Mouse (Mus musculus): ENCODE measurements around the gene Zc2hc1b.
A peak's percentile ranks its signal among the peaks of the same experiment; 100 is the strongest.
"Not testable (repeated sequence)": the region's sequence is repeated elsewhere in the genome, so short reads cannot be mapped to it uniquely, and the experiment has no call there.

Gene Zc2hc1b

DNA sequence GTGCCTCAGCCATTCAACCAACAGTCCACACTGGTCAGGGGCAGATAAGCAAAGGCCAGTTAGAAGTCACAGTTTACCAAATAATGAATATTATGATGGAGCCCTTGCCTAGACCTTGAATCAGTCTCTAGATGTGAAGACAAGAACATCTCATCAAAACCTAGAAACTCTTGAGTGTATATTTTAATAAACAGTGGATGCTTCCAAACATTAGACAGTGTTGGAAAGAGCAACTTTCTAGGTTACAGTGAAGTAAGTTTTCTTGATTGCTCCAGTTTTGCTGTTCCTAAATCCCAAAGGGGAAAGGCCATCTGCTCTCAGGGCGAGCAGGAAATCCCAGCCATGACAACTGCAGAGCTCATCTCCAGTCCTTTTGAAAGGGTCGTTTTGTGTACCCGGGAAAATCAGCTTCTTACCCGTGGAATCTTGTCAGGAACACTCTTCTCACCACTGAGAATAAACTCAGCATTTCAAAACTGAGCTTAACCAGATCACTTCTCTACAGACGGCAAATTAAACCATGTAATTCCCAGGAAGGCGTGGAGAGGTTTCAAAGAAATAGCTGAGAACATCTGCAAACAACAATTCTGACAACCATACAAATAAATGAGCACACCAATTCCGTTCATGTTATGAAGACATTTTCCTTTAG is at the start of gene Zc2hc1b:
Gene Zc2hc1b (minus strand): TSS at position 51 of the 652 bp plus-strand sequence.
- no peak for DNase-seq (ENCODE audit: low spot score in 2 of 2)

DNA sequence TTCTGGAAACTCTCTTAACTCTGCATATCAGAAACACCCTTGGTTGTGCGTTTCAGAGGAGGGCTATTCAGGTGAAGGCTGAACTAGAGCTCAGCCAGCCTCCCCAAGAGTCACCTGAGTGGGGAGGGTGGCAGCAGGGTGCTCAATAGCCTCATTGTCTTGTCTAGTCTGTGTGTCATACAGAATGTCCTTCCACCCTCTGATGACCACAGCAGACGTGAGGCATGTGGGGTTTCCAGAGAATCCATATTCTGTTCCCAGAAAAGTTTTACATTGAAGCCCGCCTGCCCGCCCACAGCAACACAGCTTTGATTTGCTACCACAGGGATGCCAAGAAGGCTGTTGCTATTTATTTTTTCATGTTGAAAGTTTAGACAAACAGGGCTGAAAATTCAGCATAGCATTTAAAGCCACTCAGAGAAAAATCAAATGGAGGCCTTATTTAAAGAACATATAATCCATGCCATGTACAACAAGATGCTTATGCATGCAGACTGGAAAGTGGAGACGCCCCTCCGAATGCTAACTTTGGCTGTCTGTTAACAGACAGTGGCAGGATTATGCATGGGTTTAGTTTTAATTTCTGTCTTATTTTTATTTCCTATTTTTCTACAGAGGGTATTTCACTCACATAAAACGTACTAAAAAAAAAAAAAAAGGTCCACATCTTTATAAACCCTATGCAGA is 47.7 kb upstream of the Zc2hc1b start:
- DNase-seq (ENCODE audit: low spot score in 2 of 2) = no peak

DNA sequence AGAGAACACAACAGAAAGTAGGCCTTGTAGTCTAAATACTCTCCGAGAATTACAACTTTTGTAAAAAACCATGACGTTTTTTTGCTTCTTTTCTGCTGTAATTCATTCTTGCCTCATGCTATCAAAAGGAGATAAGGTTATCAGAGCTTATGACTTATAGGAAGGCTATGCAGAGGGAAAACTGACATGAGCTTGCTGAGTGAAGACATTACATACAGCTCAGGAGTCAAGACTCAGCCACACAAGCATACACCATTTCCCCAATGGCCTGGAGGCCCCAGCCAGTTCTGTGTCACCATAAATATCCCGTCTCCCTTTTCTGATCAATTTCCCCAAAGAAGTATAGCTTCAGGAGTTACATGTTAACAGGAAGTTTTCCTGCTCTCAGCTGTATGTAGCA is 44.3 kb upstream of the Zc2hc1b start:
- DNase-seq (ENCODE audit: low spot score in 2 of 2) = no peak

DNA sequence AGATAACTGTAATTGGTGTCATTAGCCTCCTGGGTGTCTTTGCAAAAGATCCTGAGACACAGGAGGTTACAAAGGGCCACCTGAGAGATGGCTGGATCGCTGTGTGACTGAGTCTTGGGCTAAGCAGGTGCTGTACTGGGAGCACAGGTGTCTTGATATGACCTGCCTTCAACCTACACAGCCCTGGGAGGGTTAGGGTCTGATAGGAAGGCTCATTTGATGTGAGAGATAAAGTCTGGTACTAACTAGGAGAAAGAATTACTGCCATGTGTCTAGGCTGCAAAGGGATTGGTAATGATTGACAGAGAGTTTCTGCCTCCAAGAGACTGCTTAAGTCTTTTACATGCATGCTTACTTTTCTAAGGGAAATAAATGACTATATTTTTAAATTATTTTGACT is 42.2 kb upstream of the Zc2hc1b start:
- DNase-seq (ENCODE audit: low spot score in 2 of 2) = no peak

DNA sequence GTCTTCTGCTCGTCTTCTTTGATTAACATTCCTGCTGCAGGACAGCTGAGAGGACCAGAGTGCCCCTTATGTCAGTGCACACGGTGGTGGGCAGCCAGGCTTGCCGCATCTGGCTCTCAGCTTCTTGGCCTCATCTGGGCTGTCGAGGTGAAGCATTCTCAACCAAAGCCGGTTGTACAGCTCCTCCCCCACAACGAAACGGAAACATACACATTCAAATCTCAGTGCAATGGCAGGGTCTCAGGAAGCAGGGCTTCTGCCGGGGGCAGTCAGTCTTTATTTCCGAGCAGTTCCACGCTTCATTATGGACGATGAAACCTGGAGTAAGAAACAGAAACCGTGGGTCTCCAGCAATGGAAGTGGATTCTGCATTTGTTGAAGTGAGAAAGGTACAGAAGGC is 36.1 kb upstream of the Zc2hc1b start:
- no peak for DNase-seq (ENCODE audit: low spot score in 2 of 2)

DNA sequence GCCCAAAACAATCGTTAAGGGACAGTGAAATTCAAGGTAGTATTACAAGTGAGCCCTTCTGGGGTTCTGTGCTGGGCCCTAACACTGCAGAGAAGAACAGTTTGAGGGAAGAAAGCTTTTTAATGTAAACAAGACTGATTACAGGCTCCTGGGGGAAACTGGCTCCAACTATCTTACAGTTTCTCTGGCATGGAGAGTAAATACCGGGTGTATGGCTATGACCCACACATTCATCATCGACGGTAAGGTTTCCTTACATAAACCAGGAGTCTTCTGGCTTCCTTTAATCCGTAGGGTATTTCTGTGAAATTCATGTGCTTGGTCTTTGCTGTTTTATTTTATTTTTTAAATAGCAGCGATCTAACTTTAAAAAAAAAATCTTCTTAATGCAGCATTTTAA is 35.0 kb upstream of the Zc2hc1b start:
- DNase-seq (ENCODE audit: low spot score in 2 of 2) = no peak

DNA sequence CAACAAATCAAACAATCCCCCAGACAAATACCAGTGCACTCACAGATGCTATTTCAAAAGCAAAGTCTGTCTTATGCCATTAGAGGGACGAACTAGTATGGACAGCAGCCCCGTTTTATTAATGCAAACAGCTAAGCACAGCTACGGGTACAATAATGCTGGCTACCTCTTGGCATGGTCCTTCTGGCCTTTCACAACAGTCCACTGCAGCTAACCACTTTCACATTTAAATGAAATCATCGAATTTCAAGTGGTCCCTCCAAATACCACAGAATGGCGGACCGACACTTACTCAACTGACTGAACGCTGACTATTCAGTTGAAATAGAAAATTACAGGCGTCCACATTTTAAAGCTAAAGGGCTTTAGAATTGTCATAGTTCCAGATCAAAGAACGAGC is 34.5 kb upstream of the Zc2hc1b start:
- DNase-seq (ENCODE audit: low spot score in 2 of 2) = no peak

DNA sequence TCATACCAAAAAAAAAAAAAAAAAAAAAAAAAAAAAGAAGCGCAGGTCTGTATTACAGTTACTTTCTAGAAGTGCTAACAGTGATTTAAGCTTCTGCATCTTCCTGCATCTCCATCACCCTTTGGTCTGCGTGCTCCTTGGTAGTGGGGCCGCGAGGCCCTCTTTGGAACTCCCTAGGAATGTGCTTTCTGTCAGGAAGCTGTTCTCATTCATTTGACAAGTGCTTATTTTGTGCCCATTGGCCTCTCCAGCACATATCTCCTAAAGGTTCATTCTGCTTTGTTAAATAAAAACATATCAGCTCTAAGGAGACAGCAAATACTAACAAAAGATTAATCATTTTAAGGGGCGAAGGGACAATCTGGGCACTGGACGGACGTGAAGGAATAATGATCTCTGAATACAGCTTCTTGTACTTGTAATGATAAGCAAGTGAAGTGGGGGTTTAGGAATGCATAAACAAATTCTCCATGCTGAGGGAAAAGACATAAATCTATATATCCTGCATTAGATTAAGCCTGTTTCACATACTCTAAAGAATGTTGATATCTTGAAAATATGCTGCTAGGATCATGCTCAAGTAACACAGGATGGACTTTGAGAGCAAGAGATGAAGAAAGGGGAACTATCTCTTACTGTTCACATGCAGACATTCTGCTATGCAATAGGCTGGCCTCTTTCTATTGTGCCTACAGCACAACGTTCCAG is 32.3 kb upstream of the Zc2hc1b start:
- no peak for DNase-seq (ENCODE audit: low spot score in 2 of 2)

DNA sequence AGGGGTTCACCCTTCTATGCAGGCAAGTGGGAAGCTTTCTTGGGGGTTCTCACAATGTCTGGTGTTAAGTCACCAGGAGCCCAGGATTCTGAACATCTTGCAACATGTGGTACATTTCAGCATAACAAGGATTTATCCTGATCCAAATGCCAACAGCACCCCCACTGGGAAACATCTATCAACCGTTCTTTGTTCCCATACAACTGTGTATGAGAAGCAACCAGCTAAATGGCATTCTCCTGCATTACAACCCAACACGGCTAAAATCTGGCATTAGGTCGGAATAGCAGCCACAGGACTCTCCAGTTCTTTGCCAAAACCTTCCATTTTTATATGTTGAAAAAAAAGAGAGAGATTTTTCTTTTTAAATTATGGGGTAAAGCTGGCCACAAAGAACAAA is 31.7 kb upstream of the Zc2hc1b start:
- no peak for DNase-seq (ENCODE audit: low spot score in 2 of 2)

DNA sequence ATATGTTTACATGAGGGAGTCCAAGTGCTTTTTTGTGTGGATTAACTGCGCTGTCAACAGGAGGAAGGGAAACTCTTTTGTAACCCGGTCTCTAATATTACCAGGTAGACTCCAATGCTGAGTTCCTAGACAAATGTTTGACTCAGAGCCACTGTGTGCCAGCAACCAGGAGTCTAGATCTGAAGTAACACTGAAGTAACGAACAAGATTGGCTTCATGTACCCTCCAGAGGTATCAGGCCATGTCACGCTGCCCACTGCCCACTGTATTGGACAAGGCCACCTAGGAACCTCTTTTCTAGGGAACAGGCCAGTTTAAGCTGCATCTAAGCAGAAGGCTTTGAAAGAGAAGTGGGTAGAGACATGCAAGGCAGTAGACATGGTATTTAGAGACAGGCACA is 31.2 kb upstream of the Zc2hc1b start:
- no peak for DNase-seq (ENCODE audit: low spot score in 2 of 2)

DNA sequence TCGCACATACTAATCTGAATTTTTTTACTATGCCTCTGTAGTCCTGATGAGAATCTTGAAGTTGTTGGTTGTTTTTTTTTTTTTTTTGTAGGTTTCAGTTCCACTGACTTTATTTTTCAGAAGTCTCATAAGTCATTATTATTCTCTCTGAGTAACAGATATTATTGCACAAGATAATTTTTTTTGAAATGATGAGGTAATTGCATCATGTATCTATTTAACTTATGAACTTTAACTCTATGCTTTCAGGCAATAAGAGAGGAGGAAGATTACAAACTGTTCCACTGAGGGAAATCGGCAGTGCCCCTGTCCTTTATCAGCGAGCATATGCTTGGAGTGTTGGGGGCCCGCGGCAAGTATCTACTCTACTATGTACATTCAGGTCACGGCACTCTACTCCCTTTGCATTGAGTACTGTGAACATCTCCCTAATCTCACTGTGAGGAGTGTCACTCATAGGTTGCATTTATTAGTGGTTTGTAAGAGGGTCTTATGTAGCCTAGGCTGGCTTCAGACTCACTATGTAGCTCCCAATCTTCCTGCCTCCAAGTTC is 24.0 kb upstream of the Zc2hc1b start:
- no peak for DNase-seq (ENCODE audit: low spot score in 2 of 2)

DNA sequence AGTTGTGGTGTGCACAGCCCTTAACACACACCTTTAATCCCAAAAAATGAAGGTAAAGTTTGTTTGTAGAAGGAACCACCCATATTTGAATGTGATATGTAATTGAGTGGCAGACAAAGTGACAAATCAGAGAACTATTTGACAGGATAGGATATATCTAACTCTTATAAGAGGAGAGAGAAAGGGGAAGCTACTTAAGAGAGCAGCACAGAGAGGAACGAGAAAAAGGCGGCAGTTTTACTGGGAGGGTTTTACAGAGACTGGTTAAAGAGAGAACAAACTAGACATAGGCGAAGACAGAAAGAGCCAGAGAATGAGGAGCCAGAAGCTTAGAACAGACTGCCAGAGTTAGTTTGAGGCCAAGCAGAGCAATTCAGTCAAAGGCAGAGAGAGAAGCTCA is 23.0 kb upstream of the Zc2hc1b start:
- no peak for DNase-seq (ENCODE audit: low spot score in 2 of 2)

DNA sequence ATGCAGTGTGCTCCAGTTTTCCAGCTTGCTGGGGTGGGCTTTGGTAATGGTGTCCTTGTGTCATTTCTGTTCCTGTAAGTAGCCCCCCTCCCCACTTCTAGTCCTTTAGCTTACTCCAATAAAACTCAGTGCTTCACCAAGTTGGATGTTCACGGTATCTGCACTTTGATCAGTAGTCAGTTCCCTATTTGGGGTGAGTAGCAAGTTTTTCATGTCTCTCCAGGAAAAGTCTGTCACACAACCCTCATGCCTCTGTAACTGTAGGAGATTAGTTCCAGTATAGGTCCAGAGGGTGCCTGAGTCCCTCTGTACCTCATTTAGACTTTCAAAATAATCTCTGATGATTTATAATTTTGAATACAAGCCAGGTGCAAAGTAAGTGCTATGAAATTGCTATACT is 21.4 kb upstream of the Zc2hc1b start:
- no peak for DNase-seq (ENCODE audit: low spot score in 2 of 2)

DNA sequence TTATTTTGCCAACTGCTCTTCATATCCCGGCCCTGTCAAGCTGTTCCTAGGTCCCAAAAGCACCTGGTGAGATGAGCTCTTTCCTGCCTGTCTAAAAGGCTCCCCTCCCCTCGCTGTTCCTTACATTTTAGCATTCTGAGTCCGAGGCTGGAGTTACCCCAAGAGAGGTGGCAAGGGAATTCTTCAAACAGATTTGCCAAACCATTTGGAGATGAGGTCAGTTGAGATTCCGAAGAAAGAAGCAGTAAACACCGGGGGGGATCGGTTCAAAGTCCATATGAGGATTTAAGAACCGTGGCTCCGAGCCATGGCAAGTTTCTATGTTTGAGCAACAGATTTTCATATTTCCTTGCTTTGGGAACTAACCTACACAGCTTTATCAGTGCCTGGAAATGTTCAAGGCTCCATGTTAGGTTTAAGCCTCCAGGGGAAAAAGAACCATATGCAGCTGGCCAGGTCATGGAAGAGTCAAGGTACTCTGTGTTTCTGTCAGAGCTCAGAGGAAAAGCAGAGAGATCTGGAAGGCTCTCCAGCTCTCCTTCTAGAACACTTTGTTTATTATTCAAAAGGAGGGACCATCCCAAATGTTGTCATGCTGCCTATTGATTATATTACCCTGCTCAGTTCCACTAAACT is 19.2 kb upstream of the Zc2hc1b start:
- DNase-seq (ENCODE audit: low spot score in 2 of 2) = no peak

DNA sequence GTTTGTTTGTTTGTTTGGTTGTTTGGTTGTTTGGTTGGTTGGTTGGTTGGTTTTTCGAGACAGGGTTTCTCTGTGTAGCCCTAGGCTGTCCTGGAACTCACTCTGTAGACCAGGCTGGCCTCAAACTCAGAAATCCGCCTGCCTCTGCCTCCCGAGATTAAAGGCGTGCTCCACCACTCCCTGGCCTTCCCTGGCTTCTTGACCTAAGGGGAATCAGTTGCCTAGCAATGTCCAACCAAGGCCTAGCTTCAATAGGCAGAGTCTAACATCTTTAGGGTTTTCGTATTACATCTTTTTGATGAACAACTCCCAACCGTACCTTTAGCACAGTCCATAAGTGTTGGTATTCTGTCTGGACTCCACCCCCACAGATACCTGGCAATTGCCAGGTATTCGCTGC is 15.7 kb upstream of the Zc2hc1b start:
- not testable (repeated sequence) for DNase-seq (ENCODE audit: low spot score in 2 of 2)

DNA sequence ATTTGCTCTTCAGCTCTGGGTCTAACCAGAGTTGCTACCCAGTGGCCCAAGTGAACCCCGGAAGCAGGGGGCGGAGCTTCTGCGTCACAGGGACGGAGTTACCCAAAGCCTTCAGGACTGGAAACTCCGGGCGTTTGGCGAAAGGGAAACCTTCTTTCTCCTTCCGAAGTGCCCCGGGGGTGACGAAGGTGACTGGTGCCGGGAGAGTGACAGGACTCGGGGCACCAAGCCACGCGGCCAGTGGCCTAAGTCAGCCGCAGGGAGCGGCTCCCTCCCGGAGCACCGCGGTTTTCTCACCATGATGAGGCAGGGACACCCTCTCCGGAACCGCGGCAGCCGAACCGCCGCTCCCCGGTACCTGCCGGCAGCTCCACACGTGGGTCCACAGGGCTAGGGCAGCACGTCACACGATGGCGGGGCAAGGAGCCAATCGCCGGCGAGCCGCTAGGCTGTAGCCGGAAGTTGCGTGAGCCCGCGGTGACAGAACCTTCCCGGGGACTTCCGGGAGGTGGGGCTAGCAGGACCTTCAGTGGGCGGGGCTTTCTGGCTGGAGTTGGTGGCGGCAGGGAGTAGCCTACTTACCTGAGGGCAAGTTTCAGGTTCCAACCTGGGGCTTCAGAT is 15.0 kb upstream of the Zc2hc1b start, which contains the start of gene Ltv1:
Gene Ltv1 (minus strand): TSS at position 438 of the 621 bp plus-strand sequence.
- DNase-seq (ENCODE audit: low spot score in 2 of 2) = peak; percentile 93 to 97

DNA sequence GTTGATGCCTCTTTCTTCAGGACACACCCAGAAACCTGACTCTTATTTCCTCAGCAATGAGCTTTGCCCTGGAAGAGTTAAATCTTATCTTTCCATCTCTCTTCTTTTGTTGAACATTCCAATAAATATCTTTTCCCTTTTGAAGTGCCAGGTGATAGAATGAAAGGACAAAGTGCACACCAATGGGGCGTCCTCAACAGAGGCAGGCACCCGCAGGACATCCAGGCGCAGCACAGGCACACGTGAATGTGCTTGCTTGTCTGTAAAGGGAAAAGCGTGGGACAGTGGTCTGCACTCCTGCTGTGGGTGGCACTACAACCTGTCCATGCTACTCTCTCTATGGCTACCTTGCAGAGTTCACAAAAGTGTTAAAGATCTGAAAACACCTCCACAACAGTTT is 12.1 kb upstream of the Zc2hc1b start:
- DNase-seq (ENCODE audit: low spot score in 2 of 2) = no peak

DNA sequence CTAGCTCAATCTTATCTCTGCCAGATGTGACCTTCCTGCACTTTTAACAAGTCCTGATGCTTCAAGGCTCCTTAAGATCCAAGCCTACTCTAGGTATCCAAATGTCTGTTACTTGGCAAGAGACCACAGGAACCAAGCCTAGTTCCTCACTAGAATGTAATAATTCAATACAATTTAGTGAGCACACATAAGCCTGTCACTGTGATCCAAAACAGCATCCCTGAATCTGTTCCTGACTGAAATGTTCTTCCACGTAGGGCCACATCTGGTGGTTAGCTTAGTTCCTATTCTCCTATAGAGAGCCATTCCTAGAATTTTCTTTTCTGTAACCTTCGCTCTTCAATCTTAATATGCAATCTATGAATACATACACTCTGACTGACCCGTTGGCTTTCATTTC is 8.9 kb upstream of the Zc2hc1b start:
- no peak for DNase-seq (ENCODE audit: low spot score in 2 of 2)

DNA sequence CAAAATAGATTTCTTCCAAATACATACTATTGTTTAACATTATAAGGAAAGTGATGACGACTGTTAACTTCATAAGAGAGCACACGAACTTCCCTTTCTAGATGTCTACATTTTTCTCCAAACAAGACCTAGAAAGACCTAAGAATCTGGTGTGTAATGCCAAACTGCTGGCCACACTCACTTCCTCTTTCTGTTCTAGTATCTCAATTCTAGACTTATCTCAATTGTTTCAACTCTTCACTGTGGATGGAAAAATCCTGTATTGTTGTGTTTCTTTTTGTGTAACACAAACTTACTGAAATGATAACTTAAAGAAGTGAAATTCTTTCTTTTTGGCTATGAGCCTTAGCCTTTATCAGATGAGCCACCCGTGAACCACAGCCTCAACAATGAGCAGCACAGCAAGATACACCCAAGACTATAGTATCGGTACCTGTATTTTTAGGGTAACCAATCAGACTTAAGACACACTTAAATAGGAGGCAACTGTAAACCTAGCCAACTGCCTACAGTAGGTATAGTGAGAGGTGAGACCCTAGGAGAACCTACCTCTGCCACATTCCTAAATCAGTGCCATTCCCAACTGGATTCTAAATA is 6.4 kb upstream of the Zc2hc1b start:
- no peak for DNase-seq (ENCODE audit: low spot score in 2 of 2)

DNA sequence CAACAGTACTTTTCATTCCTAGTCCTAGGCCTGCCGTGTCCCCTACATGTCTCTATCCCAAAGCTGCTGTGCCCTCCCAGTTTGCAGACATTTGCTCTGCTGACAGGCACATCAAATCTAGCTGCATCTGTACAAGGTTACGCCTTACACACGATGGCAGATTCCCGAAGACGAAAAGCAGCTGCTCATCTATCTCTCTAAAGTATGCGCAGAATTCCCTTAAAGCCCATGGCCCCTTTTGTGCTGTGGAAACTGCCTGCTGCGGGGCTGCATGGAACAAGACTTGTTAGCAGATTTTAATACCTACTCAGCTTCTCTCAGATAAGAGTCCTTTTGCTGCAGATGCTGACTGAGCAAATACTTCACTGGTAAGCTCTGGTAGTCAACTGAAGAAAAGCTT is 2.4 kb upstream of the Zc2hc1b start:
- DNase-seq (ENCODE audit: low spot score in 2 of 2) = no peak

DNA sequence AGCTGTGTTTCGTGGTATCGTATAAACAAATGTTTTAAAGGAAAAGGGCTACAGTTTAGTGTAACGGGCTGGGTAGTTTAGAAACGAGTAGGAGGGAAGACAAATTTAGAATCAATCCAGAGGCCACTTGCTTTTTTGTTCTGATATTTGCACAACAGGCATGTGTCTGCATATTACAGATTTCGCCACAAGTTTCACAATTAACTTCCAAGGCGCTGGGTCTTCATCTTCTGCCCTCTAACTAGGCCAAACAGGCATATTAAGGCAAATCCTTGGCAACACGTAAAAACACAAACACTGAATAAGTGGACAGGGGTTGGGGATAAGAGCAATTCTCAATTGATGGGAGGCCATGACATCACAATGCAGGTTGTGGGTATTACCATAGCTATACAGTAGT is 2.0 kb downstream of the Zc2hc1b start:
- no peak for DNase-seq (ENCODE audit: low spot score in 2 of 2)

All from urinary bladder, postnatal 36 days (tissue).